Mouse (Mus musculus) neural tube, embryonic 14.5 days (tissue): ENCODE data around the gene Dact3. TPM values are rescaled to one million over a fixed set of nuclear protein-coding genes. Genes with fewer than 3 reads are reported as not detected.

ENCODE experiments used
- ATAC-seq: fragments of 200-750 bp; cut with Nextera tagmentation; 2 replicates; pipeline ENCODE4 v1.8.0; 2017; ENCODE audit warnings: low read depth, mild to moderate bottlenecking, moderate TSS enrichment, moderate library complexity
- H3K27ac ChIP-seq: fragments of 300-500 bp; sonication (generic); 2 replicates; pipeline ENCODE4 v1.5.1; 2014; ENCODE audit warnings: low read depth, mild to moderate bottlenecking, control low read depth, low read length, moderate library complexity, mixed read lengths
- H3K27me3 ChIP-seq: fragments of 300-500 bp; sonication (generic); 2 replicates; pipeline ENCODE4 v1.6.1; 2014; ENCODE audit warnings: low read length; ENCODE audit not compliant: control insufficient read depth, insufficient read depth
- H3K36me3 ChIP-seq: fragments of 300-500 bp; sonication (generic); 2 replicates; pipeline ENCODE4 v1.6.1; 2014; ENCODE audit warnings: low read length, mixed read lengths; ENCODE audit not compliant: control insufficient read depth, insufficient read depth
- H3K4me1 ChIP-seq: fragments of 300-500 bp; sonication (generic); 2 replicates; pipeline ENCODE4 v1.6.1; 2014; ENCODE audit warnings: low read length; ENCODE audit not compliant: control insufficient read depth, insufficient read depth
- H3K4me2 ChIP-seq: fragments of 300-500 bp; sonication (generic); 2 replicates; pipeline ENCODE4 v1.6.1; 2014; ENCODE audit warnings: mild to moderate bottlenecking, low read depth, low read length, control low read depth
- H3K4me3 ChIP-seq: fragments of 300-500 bp; sonication (generic); 2 replicates; pipeline ENCODE4 v1.5.1; 2014; ENCODE audit warnings: low read depth, low read length, control low read depth, mixed read lengths
- H3K9ac ChIP-seq: fragments of 300-500 bp; sonication (generic); replicated peaks from 2 replicates; pipeline ENCODE4 v1.6.1; 2014; ENCODE audit warnings: low read depth, mild to moderate bottlenecking, control low read depth, low read length, mixed read lengths
- H3K9me3 ChIP-seq: fragments of 300-500 bp; sonication (generic); 2 replicates; pipeline ENCODE4 v1.6.1; 2016; ENCODE audit warnings: low read length; ENCODE audit not compliant: control insufficient read depth
- WGBS: fragments of 180-500 bp; shearing (Covaris S2); extraction: QIAGEN DNeasy Blood & Tissue Kit; methylation state at CpG from one replicate; pipeline ENCODE4 v1.1.7; 2014; 5-methylcytosine and 5-hydroxymethylcytosine counted together
- polyA plus RNA-seq: library from polyadenylated mRNA; unstranded; fragments of >200 nt; fragmentation: Nextera tagmentation; extraction: Ambion mirVana; gene quantifications from 2 replicates; pipeline ENCODE4 v1.2.1, GENCODE M21; 2014

The Dact3 gene
- polyA plus RNA-seq, 1 experiment from 2014 or later = 6.1 TPM

- H3K9me3 ChIP-seq = no peaks in the 10 kb centered on the region
- H3K4me3 ChIP-seq = no peak overlapping the region
- H3K4me2 ChIP-seq = no peak overlapping the region
- H3K36me3 ChIP-seq = no peaks in the 10 kb centered on the region
- 0 out of 2 replicates have a peak, but pooled peaks cover 4% of the 10 kb centered on the region for H3K4me1 ChIP-seq
- ATAC-seq = peak; percentile 66
- H3K27me3 ChIP-seq = no peaks in the 10 kb centered on the region
- no peak overlapping the region for H3K27ac ChIP-seq
- no peak overlapping the region for H3K9ac ChIP-seq
- 22% methylated on average over 14 of the region's 14 CpGs for WGBS
Observed at GRCm38 (mm10) chr7:16931968-16932627, 57.0 kb downstream of the Dact3 start.

- H3K4me3 ChIP-seq = no peak overlapping the region
- H3K9ac ChIP-seq = no peak overlapping the region
- H3K4me1 ChIP-seq = 0 out of 2 replicates have a peak, but pooled peaks cover 4% of the 10 kb centered on the region
- no peak overlapping the region for H3K4me2 ChIP-seq
- H3K27me3 ChIP-seq = no peaks in the 10 kb centered on the region
- no peaks in the 10 kb centered on the region for H3K9me3 ChIP-seq
- peak overlapping the region; percentile 66 for H3K27ac ChIP-seq
- no peaks in the 10 kb centered on the region for H3K36me3 ChIP-seq
- peak; percentile 70 for ATAC-seq
- WGBS = 37% methylated on average over 14 of the region's 14 CpGs
Observed at GRCm38 (mm10) chr7:16932704-16933577, 57.8 kb downstream of the Dact3 start.

Other genes with a start within 250 kb of the Dact3 start
- not detected in 2 replicates for gene Ceacam15, start 199.6 kb upstream of the Dact3 start, polyA plus RNA-seq
- gene Ceacam9, start 153.4 kb upstream of the Dact3 start, polyA plus RNA-seq = 0.26 and 0.33 TPM in 2 replicates
- gene Ap2s1, start 136.9 kb upstream of the Dact3 start, polyA plus RNA-seq = 404 and 458 TPM in 2 replicates
- 4.5 and 4.6 TPM in 2 replicates for gene Slc1a5, start 94.0 kb upstream of the Dact3 start, polyA plus RNA-seq
- gene Strn4, start 59.4 kb upstream of the Dact3 start, polyA plus RNA-seq = 191 and 199 TPM in 2 replicates
- gene Fkrp, start 58.6 kb upstream of the Dact3 start, polyA plus RNA-seq = 44.5 and 51.5 TPM in 2 replicates
- 4.5 and 7.4 TPM in 2 replicates for gene Prkd2, start 32.4 kb upstream of the Dact3 start, polyA plus RNA-seq
- 0.39 and 9.8 TPM in 2 replicates for gene Gng8, start 16.5 kb downstream of the Dact3 start, polyA plus RNA-seq
- 1.2 TPM in 1 of 2 replicates, not detected in the other for gene Ptgir, start 31.2 kb downstream of the Dact3 start, polyA plus RNA-seq
- gene Calm3, start 48.8 kb downstream of the Dact3 start, polyA plus RNA-seq = 412 and 503 TPM in 2 replicates
- gene Pnmal2, start 69.4 kb downstream of the Dact3 start, polyA plus RNA-seq = 68.1 and 92.1 TPM in 2 replicates
- 60.1 and 60.7 TPM in 2 replicates for gene Pnmal1, start 84.4 kb downstream of the Dact3 start, polyA plus RNA-seq
- 7.4 and 10.1 TPM in 2 replicates for gene Gm42372, start 107.8 kb downstream of the Dact3 start, polyA plus RNA-seq
- 2.3 and 5.6 TPM in 2 replicates for gene Ccdc8, start 117.4 kb downstream of the Dact3 start, polyA plus RNA-seq
- 121 TPM in 2 replicates for gene Ppp5c, start 152.6 kb downstream of the Dact3 start, polyA plus RNA-seq
- gene Hif3a, start 187.1 kb downstream of the Dact3 start, polyA plus RNA-seq = 2.7 and 4.4 TPM in 2 replicates
- 3.7 and 4.0 TPM in 2 replicates for gene Psg16, start 198.7 kb downstream of the Dact3 start, polyA plus RNA-seq